Comparison of ENCODE assay signal across 9 mouse cellular contexts in the genomic region with DNA sequence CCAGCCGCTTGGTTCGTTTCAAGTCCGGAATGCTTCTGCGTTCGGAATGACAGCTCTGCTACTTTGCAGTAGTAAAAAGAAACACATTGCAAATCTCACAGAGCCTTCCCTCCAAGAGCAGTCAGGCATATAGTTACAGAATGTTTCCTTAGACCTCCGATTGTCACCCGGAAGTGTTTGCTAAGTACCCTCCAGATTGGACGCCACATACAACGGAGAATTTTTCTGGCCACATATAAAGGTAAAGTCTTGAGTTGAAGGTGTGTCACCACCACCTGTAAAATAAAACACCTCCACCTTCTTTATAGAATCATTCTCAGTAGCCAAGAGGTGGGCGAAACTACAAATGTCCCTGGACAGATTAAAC. TPM values are rescaled to one million over a fixed set of nuclear protein-coding genes. Genes with fewer than 3 reads are reported as not detected.
DNase-seq lines count a peak whose midpoint lies in the region; ATAC-seq and TF ChIP-seq lines count a peak whose summit lies in the region.
"Had no signal": no experiment of that assay in that cellular context is flagged by ENCODE, and none has a peak within 500 bp of the region (broad histone marks: within the 10 kb centered on the region; RNA-seq: fewer than 3 reads in every experiment).

No protein-coding gene starts in this region.

- peak overlapping the region; percentile 62 for H3K9ac ChIP-seq in heart, embryonic 12.5 days

- WGBS in heart, embryonic 12.5 days, result 8% methylated on average over 10 of the region's 10 CpGs
- 8% methylated on average over 10 of the region's 10 CpGs for WGBS in hindbrain, embryonic 10.5 days

- H3K9me3 ChIP-seq in heart, embryonic 12.5 days (replicated peaks), result no peaks in the 10 kb centered on the region
- H3K9me3 ChIP-seq in G1E (replicated peaks), result no peaks in the 10 kb centered on the region
- H3K9me3 ChIP-seq in hindbrain, embryonic 10.5 days, result 0 out of 2 replicates have a peak, but pooled peaks cover 4% of the 10 kb centered on the region

- H3K4me3 ChIP-seq in heart, embryonic 12.5 days, result peak overlapping the region; percentile 96
- H3K4me3 ChIP-seq in G1E (ENCODE audit: low read depth, low read length), result peak overlapping the region; percentile 93
- peak overlapping the region; percentile 95 for H3K4me3 ChIP-seq in hindbrain, embryonic 10.5 days

- H3K27ac ChIP-seq in heart, embryonic 12.5 days (ENCODE audit: poor library complexity, severe bottlenecking), result peak overlapping the region; percentile 81
- peak overlapping the region; percentile 96 for H3K27ac ChIP-seq in hindbrain, embryonic 10.5 days

- intact Hi-C loops in heart, postnatal 36 days (cut with DNase I), result loop anchor here (10.0 kb wide), 1 partner anchor 675 kb away; no protein-coding TSS in a partner anchor

- peaks cover 19% of the 10 kb centered on the region for H3K4me1 ChIP-seq in heart, embryonic 12.5 days (replicated peaks)
- peaks cover 46% of the 10 kb centered on the region for H3K4me1 ChIP-seq in G1E (ENCODE audit: insufficient read depth, low read depth, low read length)
- H3K4me1 ChIP-seq in hindbrain, embryonic 10.5 days (replicated peaks), result peaks cover 33% of the 10 kb centered on the region

- peaks cover 6% of the 10 kb centered on the region for H3K36me3 ChIP-seq in heart, embryonic 12.5 days
- H3K36me3 ChIP-seq in G1E (replicated peaks), result peaks cover 33% of the 10 kb centered on the region
- H3K36me3 ChIP-seq in hindbrain, embryonic 10.5 days, result peaks cover 25% of the 10 kb centered on the region

- DNase-seq in heart, postnatal 36 days, result no peak
- DNase-seq in G1E (ENCODE audit: low spot score), result no peak
- DNase-seq in hindbrain, embryonic 10.5 days (ENCODE audit: low spot score), result no peak
- no peak for DNase-seq in urinary bladder, postnatal 25 days (ENCODE audit: low spot score)
- no peak for DNase-seq in frontal cortex, postnatal 10 days (ENCODE audit: low spot score in 2 of 2)
- DNase-seq in adrenal gland, postnatal 10 days, result no peak

- H3K27me3 ChIP-seq in heart, embryonic 12.5 days (replicated peaks), result no peaks in the 10 kb centered on the region
- H3K27me3 ChIP-seq in G1E (ENCODE audit: insufficient read depth, low read length), result no peaks in the 10 kb centered on the region
- H3K27me3 ChIP-seq in hindbrain, embryonic 10.5 days (ENCODE audit: insufficient read depth, poor library complexity, severe bottlenecking), result no peaks in the 10 kb centered on the region

- no peak for TF ChIP-seq CTCF in G1E (IDR thresholded peaks at IDR 0.05; ENCODE audit: low read depth, low read length)

- ATAC-seq in heart, embryonic 12.5 days (ENCODE audit: insufficient number of reproducible peaks, low FRiP score), result peak; percentile 58
- peak; percentile 5; the same call in 1 of the 2 replicates for ATAC-seq in G1E (ENCODE audit: extremely low read depth, insufficient number of reproducible peaks, low FRiP score, poor library complexity, severe bottlenecking)
- ATAC-seq in megakaryocyte progenitor cell, adult 5-6 weeks (replicated peaks; ENCODE audit: poor library complexity), result peak; percentile 27

- H3K4me2 ChIP-seq in heart, embryonic 12.5 days, result peak overlapping the region; percentile 70

RNA-seq across cellular contexts. Expression of a gene that starts 0.4 kb away (rescaled TPM):
- 82.2 and 83.0 TPM in 2 replicates for polyA plus RNA-seq in heart, embryonic 12.5 days (2016; fragmentation: Nextera tagmentation; extraction: Ambion mirVana)
- 1 to 10 TPM; 6.6 TPM for total RNA-seq in heart, postnatal 36 days (2021)
- total RNA-seq in G1E (2014; fragmentation: Nextera tagmentation), result 125 and 160 TPM in 2 replicates
- 73.2 and 83.8 TPM in 2 replicates for total RNA-seq in G1E (2017)
- polyA plus RNA-seq in G1E (2012), result 187 and 221 TPM in 2 replicates
- 124 and 150 TPM in 2 replicates for polyA plus RNA-seq in hindbrain, embryonic 10.5 days (2016; fragmentation: Nextera tagmentation; extraction: Ambion mirVana)
- 179 and 188 TPM in 2 replicates for total RNA-seq in megakaryocyte progenitor cell, adult 5-6 weeks (2015)
- total RNA-seq in megakaryocyte progenitor cell, adult 5-6 weeks (2017), result 95.9 and 97.2 TPM in 2 replicates
- total RNA-seq in adrenal gland, postnatal 10 days (2021), result 10 to 100 TPM; 25.4 to 42.4 TPM

RNA-seq across cellular contexts. Expression of a gene that starts 52.4 kb away (rescaled TPM):
- not detected in 2 replicates for polyA plus RNA-seq in heart, embryonic 12.5 days (2016; fragmentation: Nextera tagmentation; extraction: Ambion mirVana)
- total RNA-seq in heart, postnatal 36 days (2021), result not detected
- total RNA-seq in G1E (2014; fragmentation: Nextera tagmentation) (not detected in 2 replicates), G1E (2017) (0.17 TPM in 1 of 2 replicates, not detected in the other)
- not detected in 2 replicates for polyA plus RNA-seq in G1E (2012)
- polyA plus RNA-seq in hindbrain, embryonic 10.5 days (2016; fragmentation: Nextera tagmentation; extraction: Ambion mirVana), result not detected in 2 replicates
- not detected in 2 replicates for total RNA-seq in megakaryocyte progenitor cell, adult 5-6 weeks (2015)
- total RNA-seq in megakaryocyte progenitor cell, adult 5-6 weeks (2017), result not detected in 2 replicates
- not detected for total RNA-seq in adrenal gland, postnatal 10 days (2021)
- polyA plus RNA-seq: large intestine, adult 2 months had no signal

Comparison
In these comparisons a context has a peak if more than half of its experiments do, and no peak if none do; other contexts are left out.
1. ATAC-seq: peak in every context shown above with its lines; median percentile 58 in heart, embryonic 12.5 days; 27 in megakaryocyte progenitor cell, adult 5-6 weeks; 5 in G1E.